Mouse (Mus musculus) thymus, adult 2 months (tissue): ENCODE data around the gene Mlec.

ENCODE experiments used
- CTCF ChIP-seq: fragments of 200-500 bp; IDR thresholded peaks from 2 replicates; pipeline ENCODE4 v1.5.1; 2012; ENCODE audit warnings: mild to moderate bottlenecking, control low read depth, low read length, moderate library complexity, borderline replicate concordance; ENCODE audit not compliant: control insufficient read depth, poor library complexity, insufficient read depth; ENCODE audit errors: extremely low read depth
- POLR2A ChIP-seq: fragments of 200-500 bp; IDR thresholded peaks from 2 replicates; pipeline ENCODE4 v1.6.1; 2012; ENCODE audit warnings: mild to moderate bottlenecking, low read length, control low read depth, moderate library complexity; ENCODE audit not compliant: control insufficient read depth, poor library complexity, insufficient read depth; ENCODE audit errors: extremely low read depth

- TF ChIP-seq CTCF (no peak), POLR2A (no peak)
These were observed 13.5 kb downstream of the Mlec start for GRCm38 (mm10) chr5:115144471-115144870.
